Mouse (Mus musculus): ENCODE data around the gene Setd5.

The Setd5 gene

GRCm38 (mm10) chr6:113144764-113145163 is 67.6 kb downstream of the Setd5 start:
- DNase-seq, result no peak

- no peak for DNase-seq
Measured at GRCm38 (mm10) chr6:113145249-113145648, 68.1 kb downstream of the Setd5 start.

GRCm38 (mm10) chr6:113154071-113154470 is 76.9 kb downstream of the Setd5 start:
- no peak for DNase-seq

DNA sequence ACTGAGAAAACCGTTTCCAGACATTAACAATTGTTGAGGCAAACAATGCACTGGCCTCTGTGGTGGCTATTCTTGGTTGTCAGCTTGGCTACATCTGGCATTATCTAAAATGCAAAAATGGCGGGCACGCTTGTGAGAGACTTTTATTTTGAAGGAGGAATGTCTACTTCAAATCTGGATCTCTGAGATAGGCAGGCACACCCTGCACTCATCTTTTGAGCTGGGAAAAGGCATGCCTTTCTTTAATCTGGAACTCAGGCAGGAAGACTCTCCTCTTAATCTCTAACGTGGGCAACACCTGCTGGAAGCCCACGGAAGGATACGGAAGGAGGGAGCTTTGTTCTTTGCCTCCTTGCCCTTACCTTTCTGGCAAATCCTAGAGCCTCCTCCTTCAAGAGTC is 77.7 kb downstream of the Setd5 start:
- no peak for DNase-seq

DNA sequence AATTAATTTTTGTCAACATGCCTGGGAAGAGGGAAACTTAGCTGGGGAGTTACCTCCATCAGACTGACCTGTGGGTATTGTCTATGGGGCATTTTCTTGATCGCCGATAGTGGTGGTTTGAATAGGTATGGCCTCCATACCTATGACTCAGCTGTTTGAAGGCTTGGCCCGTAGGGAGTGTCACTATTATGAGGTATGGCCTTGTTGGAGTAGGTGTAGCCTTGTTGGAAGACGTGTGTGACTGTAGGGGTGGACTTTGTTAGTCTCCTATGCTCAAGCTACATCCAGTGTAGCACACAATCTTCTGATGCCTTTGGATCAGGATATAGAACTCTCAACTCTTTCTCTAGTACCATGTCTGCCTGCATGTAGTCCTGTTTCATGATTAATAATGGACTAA is 78.9 kb downstream of the Setd5 start:
- no peak for DNase-seq

DNA sequence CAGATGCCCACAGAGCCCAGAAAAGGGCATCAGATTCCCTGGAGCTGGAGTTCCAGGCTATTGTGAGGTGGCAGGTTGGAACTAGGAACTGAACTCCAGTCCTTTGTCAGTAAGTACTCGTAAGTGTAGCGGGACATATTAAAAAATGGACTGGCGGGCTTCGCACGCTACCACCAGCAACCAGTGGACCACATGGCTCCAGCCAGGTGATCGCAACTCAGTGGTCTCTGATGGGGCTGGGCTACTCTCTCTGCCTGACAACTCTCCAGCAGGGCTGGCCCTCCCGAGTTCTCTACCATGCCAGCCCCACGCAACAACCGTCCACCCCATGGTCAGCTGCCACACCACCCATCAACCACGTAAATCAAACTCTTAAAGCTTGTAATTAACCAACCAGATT is 82.9 kb downstream of the Setd5 start:
- DNase-seq, result no peak

- DNase-seq, result no peak
Measured at GRCm38 (mm10) chr6:113161982-113162381, 84.8 kb downstream of the Setd5 start.

DNA sequence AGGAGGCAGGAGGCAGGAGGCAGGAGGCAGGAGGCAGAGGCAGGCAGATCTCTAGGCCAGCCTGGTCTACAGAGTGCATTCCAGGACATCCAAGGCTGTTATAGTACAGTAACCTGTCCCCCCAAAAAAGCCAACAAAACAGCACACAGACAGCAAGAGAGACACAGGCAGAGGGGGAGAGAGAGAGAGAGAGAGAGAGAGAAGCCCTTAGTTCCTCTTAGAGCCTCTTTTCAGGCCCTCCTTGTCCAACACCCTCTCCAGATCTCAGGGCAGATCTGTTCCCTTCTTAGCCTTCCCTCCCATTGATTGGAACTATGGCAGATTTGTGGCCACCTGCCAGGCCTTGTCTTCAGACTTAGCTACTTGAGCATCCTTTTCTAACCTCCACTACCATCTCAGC is 86.3 kb downstream of the Setd5 start:
- no peak for DNase-seq

DNA sequence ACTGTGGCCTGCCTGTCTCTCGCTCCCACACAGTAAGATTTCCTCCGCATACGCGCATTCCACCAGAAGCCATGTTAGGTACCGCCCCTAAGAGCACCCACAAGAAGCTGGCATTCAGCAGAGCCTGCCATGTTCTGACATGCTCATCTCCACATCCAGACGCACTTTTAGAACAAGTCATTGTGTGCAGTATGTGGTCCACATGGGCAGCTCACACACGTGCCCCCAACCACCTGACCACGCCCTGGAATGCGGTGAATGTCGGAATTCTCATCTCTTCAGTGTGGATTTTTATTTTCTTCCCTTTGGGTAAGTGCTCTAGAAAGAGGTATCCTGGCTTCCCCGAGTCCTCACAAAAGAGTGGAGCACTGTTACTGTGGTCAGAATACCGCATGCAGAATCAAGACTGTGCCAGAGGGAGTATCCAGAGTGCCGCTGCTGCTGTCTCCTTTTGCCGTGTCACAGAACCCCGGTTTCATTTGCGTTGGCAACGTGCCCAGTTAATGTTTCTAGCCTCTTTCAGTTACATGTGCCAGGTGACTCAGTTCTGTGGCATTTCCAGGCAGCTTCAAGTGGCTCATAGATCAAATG is 89.6 kb downstream of the Setd5 start:
- no peak for DNase-seq

- no peak for DNase-seq
Measured at GRCm38 (mm10) chr6:113168316-113168975, 91.3 kb downstream of the Setd5 start.

- no peak for DNase-seq
Measured at GRCm38 (mm10) chr6:113169852-113170251, 92.7 kb downstream of the Setd5 start.

DNA sequence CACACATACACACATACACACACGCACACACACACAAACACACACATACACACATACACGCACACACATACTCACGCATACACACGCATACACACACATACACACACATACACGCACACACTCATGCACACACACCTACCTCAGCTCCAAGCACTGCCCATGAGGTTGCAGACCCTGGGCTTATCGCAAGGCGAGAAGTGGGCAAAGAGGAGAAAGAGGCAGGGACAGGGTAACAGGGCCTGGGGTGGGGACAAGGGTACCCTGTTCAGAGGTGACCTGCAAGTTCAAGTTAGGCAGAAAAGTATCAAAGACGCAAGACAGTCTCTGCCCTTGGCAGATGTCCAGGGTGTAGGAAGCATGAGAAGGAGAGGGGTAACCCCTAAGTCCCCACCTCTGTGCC is 93.5 kb downstream of the Setd5 start:
- no peak for DNase-seq

DNA sequence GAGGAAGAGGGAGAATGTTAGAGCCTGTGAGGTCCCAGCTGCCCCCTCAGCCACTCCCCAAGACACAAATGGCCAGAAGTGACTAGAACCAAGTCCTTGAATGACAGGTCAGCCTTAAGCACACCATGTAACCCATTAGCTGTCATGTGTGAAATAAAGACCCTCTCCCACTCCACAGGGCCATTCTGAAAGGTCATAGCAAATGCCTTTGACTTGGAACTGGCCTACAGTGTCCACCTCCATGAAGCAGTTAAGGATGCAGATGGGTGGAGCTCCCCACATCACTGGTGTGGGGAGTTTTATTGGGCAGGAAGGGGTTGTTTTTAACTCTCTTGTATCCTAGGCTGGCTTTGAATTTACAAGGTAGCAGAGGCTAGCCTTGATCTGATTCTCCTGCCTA is 94.8 kb downstream of the Setd5 start:
- no peak for DNase-seq

DNA sequence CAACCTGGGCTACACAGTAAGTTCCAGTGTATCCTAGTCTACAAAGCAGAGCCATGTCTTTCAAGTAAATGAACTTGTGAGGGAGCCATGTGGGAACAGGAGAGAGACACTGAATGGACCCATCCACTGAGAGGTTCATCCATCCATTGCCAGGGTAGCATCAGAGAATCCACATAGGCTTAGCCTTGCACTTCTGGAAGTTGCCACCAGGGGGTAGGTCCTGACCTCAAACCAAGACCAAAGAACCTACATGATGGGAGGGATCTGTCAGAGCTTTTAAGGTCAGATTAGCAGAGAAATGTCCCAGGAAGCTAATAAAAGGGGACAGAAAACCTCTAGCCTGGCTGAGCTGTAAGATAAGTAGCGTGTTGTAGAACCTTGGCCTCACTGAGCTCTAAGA is 95.4 kb downstream of the Setd5 start:
- DNase-seq, result peak; percentile 82

GRCm38 (mm10) chr6:113175469-113175868 is 98.3 kb downstream of the Setd5 start:
- DNase-seq, result no peak

DNA sequence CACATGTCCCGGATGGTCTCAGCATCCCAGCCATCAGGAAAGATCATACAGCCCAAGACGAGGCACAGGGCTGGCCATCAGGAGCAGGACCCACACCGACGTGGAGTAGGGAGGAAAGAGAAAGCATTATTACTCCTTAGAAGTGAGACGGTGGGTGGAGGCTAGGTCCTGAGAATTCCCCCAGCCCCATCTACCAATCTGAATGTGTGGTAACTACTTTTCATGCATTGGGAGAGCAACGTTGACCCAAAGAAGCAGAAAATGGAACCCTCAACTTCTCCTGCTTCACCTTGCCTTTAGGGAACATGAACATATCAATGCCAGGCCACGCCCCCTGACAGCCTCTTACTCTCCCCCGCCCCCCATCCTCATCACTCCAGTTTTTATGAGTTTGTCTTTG is 99.4 kb downstream of the Setd5 start:
- DNase-seq, result no peak

GRCm38 (mm10) chr6:113178286-113179194 is 101.4 kb downstream of the Setd5 start:
- DNase-seq, result no peak

GRCm38 (mm10) chr6:113179195-113179733 is 102.1 kb downstream of the Setd5 start:
- no peak for DNase-seq

- DNase-seq, result no peak
Measured at GRCm38 (mm10) chr6:113184163-113184562, 107.0 kb downstream of the Setd5 start.

DNA sequence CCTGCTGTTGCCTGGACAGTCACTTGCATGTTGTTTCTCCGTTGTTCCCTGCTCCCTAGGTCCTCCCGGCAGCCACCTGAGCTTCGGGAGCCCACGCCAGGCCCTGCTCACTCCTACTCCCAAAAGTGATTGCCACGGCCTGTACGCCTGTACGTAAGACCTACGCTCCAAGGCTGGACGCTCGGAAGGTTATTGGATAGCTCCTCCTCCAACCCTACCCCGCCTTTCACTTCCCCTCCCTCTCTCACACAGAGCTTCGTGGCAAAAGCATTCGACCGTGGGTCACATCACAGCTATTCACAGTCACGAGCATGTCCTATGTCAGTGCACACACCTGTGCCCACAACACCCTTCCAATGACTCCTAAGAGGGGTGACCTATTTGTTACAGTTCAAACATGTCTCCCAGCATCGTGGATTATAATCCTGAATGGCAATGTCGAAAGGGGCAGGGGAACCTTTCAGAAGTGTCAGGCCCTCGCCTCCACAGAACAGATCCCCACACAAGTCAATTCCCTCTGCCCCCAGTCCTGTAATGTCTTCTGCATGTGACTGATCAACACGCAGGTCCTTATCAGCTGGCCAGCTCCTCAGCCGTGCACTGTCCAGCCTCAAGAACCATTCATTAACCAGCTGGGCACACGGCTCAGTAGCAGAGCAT is 107.8 kb downstream of the Setd5 start:
- DNase-seq, result no peak

DNA sequence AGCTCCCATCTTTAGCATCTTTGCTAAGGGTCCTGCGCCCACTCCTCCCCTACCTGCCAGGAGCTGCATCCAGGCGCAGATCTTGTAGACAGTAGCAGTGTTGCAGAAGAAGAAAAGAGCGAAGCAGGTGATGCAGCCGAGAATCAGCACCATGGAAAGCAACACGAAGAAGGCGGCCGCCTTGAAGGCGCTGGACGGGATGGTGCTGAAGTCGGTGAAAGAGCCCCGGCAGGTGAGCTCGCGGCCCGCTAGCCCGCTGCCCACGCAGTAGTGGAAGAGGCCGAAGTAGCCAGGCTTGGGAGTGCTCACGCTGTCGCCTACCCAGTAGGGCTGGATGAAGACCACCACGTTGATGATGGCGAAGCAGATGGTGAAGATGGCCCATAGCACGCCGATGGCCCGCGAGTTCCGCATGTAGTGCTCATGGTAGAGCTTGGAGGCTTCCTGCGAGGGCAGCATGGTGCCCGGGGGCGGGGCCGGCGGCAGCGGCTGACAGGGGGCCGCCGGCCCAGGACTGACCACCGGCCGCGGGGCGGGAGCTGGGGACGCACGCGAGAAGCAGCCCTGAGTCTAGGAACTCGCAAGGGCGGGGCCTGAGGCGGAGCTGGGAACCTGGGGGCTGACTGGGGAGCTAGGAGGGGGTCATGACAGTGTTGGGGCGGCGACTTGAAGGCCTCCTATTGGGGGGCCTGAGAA is 116.7 kb downstream of the Setd5 start:
- DNase-seq, result peak; percentile 56

GRCm38 (mm10) chr6:113194517-113194840 is 117.3 kb downstream of the Setd5 start:
- DNase-seq, result no peak
